Mouse (Mus musculus) urinary bladder, adult 18-20 months (tissue): Measurements from ENCODE around the gene Ano10.
"Not testable (repeated sequence)": the region's sequence is repeated elsewhere in the genome, so short reads cannot be mapped to it uniquely, and the experiment has no call there.

Experiments used
- DNase-seq, 2 experiments: peaks; one replicate each; pipeline ENCODE4 v3.0.0; 2022; ENCODE audit warnings: low spot score in 2 of 2, mixed read lengths in 2 of 2

Ano10 gene

DNA sequence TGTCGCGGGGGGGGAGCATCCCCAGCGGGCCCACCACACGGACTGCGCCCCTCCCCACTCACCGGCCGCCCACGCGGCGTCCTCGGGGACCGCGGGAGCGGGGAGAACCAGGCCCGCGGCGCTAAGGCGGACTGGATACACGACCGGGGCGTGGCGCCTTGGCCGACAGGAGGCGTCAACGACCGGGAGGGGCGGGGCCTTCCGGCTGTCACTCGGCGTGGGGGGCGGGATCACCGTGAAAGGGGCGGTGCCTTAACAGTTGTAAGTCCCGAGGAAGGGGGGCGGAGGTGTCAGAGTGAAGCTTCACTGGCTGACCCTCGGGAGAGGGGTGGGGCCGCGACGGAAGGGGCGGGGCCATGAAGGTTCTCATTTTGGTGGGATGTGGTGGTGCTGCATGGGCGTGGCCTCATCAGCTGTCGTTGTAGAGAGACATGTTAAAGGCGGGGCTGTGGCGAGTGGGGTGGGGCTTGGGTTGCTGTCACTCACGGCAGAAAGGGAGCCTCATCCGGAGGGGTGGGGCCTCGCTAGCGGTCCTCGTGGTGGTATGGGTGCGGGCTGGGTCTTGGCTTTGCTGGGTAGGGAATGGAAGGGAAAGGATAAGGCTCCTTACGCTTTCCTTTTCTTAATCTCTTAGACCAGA lies at the start of gene Ano10:
TSS of gene Ano10 (minus strand) at position 182 of the 640 bp plus-strand sequence.
- DNase-seq = peak; percentile 90 to 96

DNA sequence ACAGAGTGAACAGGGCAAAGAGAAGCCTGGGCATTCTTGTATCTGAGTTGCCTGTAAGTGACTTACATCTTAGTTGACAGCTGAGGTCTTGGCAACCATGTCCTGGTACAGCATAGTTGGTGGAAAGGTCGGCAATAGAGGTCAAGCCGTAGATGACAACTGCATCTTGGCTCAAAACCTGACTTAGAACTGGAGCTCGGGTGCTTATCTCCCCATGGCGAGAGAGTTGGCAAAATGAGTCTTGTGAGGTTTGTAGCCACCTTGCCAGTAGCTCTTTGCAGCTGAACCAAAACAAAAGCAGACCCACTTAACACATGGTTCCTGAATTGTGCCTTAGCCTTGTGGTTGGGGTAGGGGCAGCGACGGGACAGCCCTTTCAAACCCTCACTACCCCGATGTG lies 49.2 kb upstream of the Ano10 start:
- DNase-seq = no peak

GRCm38 (mm10) chr9:122339972-122340371 lies 45.7 kb upstream of the Ano10 start:
- DNase-seq = no peak

- no peak for DNase-seq
These were observed 43.3 kb upstream of the Ano10 start for GRCm38 (mm10) chr9:122337510-122337931.

DNA sequence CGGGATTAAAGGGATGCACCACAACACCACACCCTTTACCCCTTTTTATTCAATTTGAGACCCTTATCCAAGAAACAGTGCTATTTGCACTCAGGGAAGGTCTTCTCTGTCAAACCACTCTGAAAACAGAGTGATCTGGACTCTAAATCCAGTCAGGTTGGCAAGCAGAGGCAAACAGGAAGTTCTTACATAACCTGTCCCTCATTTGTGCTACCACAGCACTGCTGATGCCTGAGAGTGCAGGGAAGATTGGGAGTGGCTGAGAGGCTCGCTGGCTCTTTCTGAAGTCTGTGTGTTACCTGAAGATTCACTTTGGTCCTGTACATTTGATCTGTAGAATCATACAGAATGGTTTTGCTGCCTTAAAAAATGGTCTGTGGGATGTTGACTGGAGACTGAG lies 42.5 kb upstream of the Ano10 start:
- no peak for DNase-seq

DNA sequence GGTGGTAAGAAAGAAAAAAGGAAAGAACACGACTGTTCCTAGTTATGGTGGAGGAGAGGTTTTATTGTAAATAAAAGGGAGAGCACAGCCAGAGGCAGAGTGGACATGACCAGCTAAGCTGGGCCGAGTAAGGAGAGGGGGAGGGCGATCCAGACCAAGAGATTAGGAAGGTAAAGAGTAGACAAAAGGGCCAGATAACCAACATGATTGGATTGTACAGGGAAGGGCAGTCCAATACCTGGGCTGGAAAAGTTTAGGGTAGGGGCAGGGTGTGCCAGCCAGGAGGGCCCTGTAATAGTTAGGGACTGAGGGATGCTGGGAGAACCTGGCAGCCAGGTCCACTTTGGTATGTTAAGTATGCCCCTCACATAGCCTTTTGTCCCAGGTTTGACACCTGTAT lies 34.0 kb upstream of the Ano10 start:
- no peak for DNase-seq

DNA sequence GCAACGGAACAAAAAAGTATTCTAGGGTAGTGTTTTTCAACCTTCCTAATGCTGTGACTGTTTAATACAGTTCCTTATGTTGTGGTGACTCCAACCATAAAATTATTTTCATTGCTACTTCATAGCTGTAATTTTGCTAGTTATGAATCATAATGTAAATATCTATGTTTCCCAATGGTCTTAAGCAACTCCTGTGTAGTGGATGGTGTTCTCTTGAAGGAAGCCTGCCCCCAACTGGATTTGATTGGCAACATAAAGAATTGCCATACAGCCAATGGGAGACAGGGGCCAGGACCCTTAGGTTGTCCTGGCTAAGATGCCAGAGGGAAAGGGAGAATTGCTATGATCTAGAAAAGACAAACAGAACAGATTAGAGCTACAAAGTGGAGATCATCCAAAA lies 31.8 kb upstream of the Ano10 start:
- no peak for DNase-seq

DNA sequence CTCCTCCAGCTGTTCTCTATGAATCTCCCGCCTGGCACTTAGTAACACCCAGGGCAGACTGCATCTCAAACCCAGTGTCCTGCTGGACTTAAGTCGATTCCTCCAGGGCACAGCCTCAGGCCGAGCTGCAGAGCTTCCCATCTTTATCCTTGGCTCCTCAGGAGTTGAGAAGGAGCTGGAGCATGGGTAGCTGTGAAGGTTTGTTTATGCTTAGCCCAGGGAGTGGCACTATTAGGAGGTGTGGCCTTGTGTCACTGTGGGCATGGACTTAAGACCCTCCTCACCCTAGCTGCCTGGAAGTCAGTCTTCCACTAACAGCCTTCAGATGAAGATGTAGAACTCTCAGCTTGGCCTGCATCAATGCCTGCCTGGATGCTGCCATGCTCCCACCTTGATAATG lies 28.1 kb upstream of the Ano10 start:
- DNase-seq = no peak

DNA sequence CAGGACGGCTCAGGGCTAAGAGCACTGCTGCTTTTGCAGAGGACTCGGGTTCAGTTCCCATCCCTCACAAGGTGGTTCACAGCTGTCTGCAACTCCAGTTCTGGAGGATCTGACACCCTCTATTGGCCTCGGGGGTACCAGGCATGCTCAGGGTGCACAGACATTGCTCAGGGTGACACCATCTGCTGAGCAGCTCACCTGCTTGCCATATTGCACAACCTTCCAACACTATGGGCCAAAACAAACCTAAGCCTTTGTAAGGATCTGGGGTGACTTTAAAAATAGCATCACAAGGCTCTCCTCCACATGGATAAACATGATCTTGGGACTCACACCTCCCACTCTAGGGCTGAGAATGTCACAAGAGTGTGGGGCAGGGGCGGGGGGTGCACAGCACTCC lies 26.4 kb upstream of the Ano10 start:
- DNase-seq = no peak

DNA sequence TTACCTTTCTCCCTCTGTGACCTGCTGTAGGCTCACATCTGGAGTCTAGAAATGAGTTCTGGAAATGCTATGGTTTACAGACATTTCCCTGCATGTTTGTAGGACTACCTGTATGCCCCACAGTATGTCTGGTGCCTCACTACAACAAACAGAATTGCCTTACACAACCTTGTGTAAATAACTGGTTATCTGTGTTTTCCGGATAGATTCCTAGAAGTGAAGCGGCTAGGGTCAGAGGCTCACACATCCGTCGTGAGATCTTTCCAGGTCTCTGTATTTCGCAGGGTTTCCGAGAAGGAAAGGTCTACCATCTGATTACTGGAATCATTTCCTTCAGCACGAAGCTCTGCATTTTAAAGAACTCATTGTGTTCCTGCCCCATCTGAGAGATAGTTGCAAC lies 22.3 kb upstream of the Ano10 start:
- no peak for DNase-seq

GRCm38 (mm10) chr9:122315501-122315900 lies 21.3 kb upstream of the Ano10 start:
- DNase-seq = no peak

DNA sequence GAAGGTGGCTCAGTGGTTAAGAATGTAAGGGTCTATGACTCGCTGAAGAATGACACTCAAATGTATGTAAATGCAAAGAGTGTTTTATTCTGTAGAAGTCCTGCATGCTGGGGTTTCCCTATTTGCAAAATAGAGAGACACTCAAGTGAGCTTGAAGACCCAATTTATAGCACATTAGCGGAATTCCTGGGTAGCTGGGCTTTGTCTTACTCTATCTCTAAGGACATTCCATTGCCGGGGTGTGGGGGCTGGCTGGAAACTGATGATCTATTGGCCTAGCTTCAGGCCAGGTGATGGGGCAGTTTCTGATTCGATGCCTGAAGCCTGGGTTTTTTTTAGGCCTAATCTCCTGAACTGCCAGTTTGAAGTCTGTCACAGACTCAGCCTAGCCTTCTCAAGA lies 20.7 kb upstream of the Ano10 start:
- DNase-seq = no peak

GRCm38 (mm10) chr9:122314386-122314785 lies 20.2 kb upstream of the Ano10 start:
- DNase-seq = no peak

- DNase-seq = not testable (repeated sequence)
These were observed 18.9 kb upstream of the Ano10 start for GRCm38 (mm10) chr9:122313128-122313527.

- no peak for DNase-seq
These were observed 18.2 kb upstream of the Ano10 start for GRCm38 (mm10) chr9:122312296-122312990.

DNA sequence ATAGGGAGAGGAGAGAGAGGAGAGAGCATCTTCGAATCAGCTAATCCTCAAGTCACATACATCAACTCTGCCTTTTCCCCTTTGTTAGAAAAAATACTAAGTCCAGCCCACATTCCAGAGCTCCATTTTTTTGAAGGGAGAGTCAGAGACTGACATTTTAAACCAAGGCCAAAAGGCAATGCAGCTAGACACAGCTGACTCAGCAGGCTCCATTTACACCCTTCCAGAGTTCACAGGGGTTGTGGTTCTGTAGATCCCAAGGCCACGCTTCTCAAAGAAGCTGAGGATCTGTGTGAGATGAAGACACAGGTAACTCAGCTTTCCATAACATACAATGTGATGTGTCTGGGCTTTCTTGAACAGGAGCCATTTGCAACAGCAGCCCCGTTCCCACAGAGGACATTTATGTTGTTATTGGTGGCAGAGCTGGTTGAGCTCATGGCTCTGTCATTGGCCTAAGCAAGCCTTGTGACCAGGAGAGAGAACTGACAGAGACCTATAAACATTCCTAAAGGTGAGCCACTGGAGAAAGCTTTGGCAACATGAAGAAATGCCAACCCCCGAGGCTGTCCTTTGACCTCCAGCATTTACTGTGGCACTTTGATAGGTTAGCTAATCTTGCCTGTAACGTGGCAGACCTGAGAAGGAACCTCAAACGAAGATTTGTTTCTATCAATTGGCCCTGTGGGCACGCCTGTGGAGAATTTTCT lies 17.0 kb upstream of the Ano10 start:
- no peak for DNase-seq

- peak; percentile 70 to 73 for DNase-seq
These were observed 16.4 kb upstream of the Ano10 start for GRCm38 (mm10) chr9:122310613-122311049.

DNA sequence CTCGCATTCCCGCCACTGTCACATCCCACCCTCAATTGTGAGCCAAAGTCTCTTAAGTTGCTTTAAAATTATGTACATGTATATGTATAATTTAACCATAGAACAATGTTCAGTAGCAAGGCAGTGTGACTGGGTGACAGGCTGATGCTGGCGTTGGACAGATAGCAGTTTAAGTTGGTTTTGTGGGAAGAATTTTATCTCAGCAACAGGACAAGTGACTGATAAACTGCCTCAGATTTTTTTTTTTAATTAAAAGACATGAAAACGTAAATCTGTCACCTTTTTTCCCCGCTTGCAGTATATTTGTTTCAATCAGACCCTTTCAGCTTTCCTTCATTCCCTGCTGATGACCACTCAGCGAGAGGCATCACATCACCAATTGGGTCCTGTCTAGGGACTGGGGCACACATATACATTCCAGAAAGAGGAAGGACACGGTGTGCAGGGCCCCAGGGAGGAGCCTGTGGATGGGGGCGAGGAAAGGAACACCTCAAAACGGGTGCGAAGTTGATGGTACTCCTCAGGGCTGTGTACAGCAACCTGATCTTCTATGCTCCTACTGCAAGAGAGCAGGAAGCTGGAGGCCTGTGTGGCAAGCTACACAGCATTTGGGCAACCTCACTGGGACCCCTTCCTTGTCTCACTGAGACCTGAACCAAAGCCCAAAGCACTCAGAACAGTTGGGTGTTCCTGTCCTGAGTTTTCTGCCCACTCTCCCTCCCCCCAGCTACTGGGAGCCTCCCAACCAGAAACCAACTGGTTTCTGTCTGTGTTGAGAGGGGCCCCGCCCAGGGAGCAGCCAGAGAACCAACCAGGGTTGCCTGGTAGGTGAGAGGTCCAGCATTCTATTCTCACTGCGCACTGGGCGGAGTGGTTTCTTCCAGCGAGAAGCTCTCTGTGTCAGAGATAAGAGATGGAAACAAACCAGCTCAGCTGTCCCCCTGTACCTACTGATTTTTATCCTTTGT lies 15.1 kb upstream of the Ano10 start:
- peak; percentile 57 to 76 for DNase-seq

DNA sequence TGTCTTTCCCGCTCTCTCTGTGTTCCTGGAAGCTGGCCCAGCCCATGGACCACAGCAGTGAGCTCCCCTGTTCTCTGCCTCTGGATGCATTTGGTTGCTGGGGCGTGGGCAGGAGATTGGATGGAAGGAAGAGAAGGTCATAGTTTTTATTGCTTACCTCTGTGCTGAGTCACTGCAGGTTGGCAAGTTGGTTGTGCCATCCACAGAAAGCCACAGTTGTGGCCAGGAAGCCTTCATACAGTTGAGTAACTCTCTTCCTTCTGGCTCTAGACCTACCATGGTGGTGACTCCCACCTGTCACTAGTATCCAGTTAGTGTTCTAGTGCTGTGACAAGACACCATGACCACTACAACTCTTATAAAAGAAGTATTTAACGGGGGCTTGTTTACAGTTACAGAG lies 11.1 kb upstream of the Ano10 start:
- no peak for DNase-seq

GRCm38 (mm10) chr9:122296169-122296568 lies 1.9 kb upstream of the Ano10 start:
- DNase-seq = no peak

GRCm38 (mm10) chr9:122295396-122295795 lies 1.2 kb upstream of the Ano10 start:
- no peak for DNase-seq

GRCm38 (mm10) chr9:122293865-122294241 lies 370 bp downstream of the Ano10 start:
- DNase-seq = no peak
